Mouse (Mus musculus) MEL (cell line): ENCODE data around the gene Ktn1. TPM values are rescaled to one million over a fixed set of nuclear protein-coding genes. Genes with fewer than 3 reads are reported as not detected.

Experiments
- DNase-seq: peaks from one replicate; pipeline ENCODE4 v3.0.0; 2011; ENCODE audit warnings: low read depth, low spot score
- H3K27ac ChIP-seq: 2 replicates; pipeline ENCODE4 v1.5.1; 2012; ENCODE audit warnings: low read depth, mild to moderate bottlenecking, control low read depth, low read length, moderate library complexity; ENCODE audit not compliant: control insufficient read depth
- H3K27me3 ChIP-seq, 2 experiments: fragments of 150-350 bp in 1 of 2; sonication (generic) in 1 of 2; 2 replicates each; pipeline ENCODE4 v1.6.1; 2012; ENCODE audit warnings: low read length in 2 of 2, mild to moderate bottlenecking in 2 of 2, improper control_type of control experiment in 1 of 2, moderate library complexity in 1 of 2; ENCODE audit not compliant: insufficient read depth in 2 of 2, control insufficient read depth in 1 of 2
- H3K36me3 ChIP-seq, 2 experiments: 2 replicates each; pipeline ENCODE4 v1.6.1; 2012 to 2014; ENCODE audit warnings: low read length in 2 of 2, improper control_type of control experiment in 1 of 2, inconsistent platforms in 1 of 2, mild to moderate bottlenecking in 1 of 2; ENCODE audit not compliant: insufficient read depth in 2 of 2, control insufficient read depth in 1 of 2
- H3K4me1 ChIP-seq, 2 experiments: fragments of 150-350 bp in 1 of 2; sonication (generic) in 1 of 2; 2 replicates each; pipeline ENCODE4 v1.6.1; 2012; ENCODE audit warnings: low read length in 2 of 2, improper control_type of control experiment in 1 of 2, mild to moderate bottlenecking in 1 of 2; ENCODE audit not compliant: insufficient read depth in 2 of 2, control insufficient read depth in 1 of 2
- H3K4me3 ChIP-seq, 2 experiments: fragments of 150-350 bp in 1 of 2; sonication (generic) in 1 of 2; 2 replicates each; pipeline ENCODE4 v1.5.1; 2012; ENCODE audit warnings: low read depth in 2 of 2, low read length in 2 of 2, mild to moderate bottlenecking in 2 of 2, moderate library complexity in 2 of 2, control low read depth in 1 of 2, improper control_type of control experiment in 1 of 2; ENCODE audit not compliant: control insufficient read depth in 1 of 2, insufficient read depth in 1 of 2
- H3K79me2 ChIP-seq: 2 replicates; pipeline ENCODE4 v1.6.1; 2012; ENCODE audit warnings: mild to moderate bottlenecking, low read length, moderate library complexity; ENCODE audit not compliant: control insufficient read depth, poor library complexity, insufficient read depth
- H3K9ac ChIP-seq: 2 replicates; pipeline ENCODE4 v1.6.1; 2012; ENCODE audit warnings: low read depth, mild to moderate bottlenecking, control low read depth, low read length, moderate library complexity; ENCODE audit not compliant: control insufficient read depth, poor library complexity, severe bottlenecking
- H3K9me3 ChIP-seq: fragments of 150-350 bp; sonication (generic); replicated peaks from 2 replicates; pipeline ENCODE4 v1.6.1; 2012; ENCODE audit warnings: mild to moderate bottlenecking, low read length, improper control_type of control experiment, moderate library complexity; ENCODE audit not compliant: insufficient read depth
- BHLHE40 ChIP-seq: IDR thresholded peaks from 2 replicates; pipeline ENCODE4 v1.6.1; 2012; ENCODE audit warnings: low read depth, mild to moderate bottlenecking, inconsistent platforms, low read length, improper control_type of control experiment, borderline replicate concordance
- CHD1 ChIP-seq: IDR thresholded peaks from 2 replicates; pipeline ENCODE4 v1.6.1; 2012; ENCODE audit warnings: low read depth, mild to moderate bottlenecking, inconsistent platforms, low read length, improper control_type of control experiment
- ELF1 ChIP-seq: IDR thresholded peaks from 2 replicates; pipeline ENCODE4 v1.6.1; 2014; ENCODE audit warnings: low read depth, mild to moderate bottlenecking, inconsistent platforms, low read length, improper control_type of control experiment, moderate library complexity
- EP300 ChIP-seq, 2 experiments: IDR thresholded peaks; 2 replicates each; pipeline ENCODE4 v1.6.1; 2011; ENCODE audit warnings: improper control_type of control experiment in 2 of 2, low read length in 2 of 2, low read depth in 1 of 2, mild to moderate bottlenecking in 1 of 2
- ETS1 ChIP-seq: IDR thresholded peaks from 2 replicates; pipeline ENCODE4 v1.6.1; 2012; ENCODE audit warnings: low read depth, mild to moderate bottlenecking, inconsistent platforms, low read length, improper control_type of control experiment, moderate library complexity
- GATA1 ChIP-seq: IDR thresholded peaks from 2 replicates; pipeline ENCODE4 v1.6.1; 2011; ENCODE audit warnings: low read depth, low read length, improper control_type of control experiment
- MAFK ChIP-seq: IDR thresholded peaks from 2 replicates; pipeline ENCODE4 v1.6.1; 2011; ENCODE audit warnings: low read depth, mild to moderate bottlenecking, low read length, improper control_type of control experiment, borderline replicate concordance
- MAX ChIP-seq: IDR thresholded peaks from 2 replicates; pipeline ENCODE4 v1.6.1; 2011; ENCODE audit warnings: low read length, improper control_type of control experiment
- MAZ ChIP-seq: IDR thresholded peaks from 2 replicates; pipeline ENCODE4 v1.6.1; 2012; ENCODE audit warnings: low read depth, mild to moderate bottlenecking, inconsistent platforms, low read length, improper control_type of control experiment
- MEF2A ChIP-seq: IDR thresholded peaks from 2 replicates; pipeline ENCODE4 v1.6.1; 2014; ENCODE audit warnings: low read depth, mild to moderate bottlenecking, inconsistent platforms, low read length, improper control_type of control experiment; ENCODE audit not compliant: poor library complexity, insufficient replicate concordance, severe bottlenecking; ENCODE audit errors: extremely low read depth
- MXI1 ChIP-seq: IDR thresholded peaks from 2 replicates; pipeline ENCODE4 v1.6.1; 2011; ENCODE audit warnings: mild to moderate bottlenecking, low read depth, low read length, improper control_type of control experiment
- MYB ChIP-seq: IDR thresholded peaks from 2 replicates; pipeline ENCODE4 v1.6.1; 2011; ENCODE audit warnings: mild to moderate bottlenecking, low read depth, low read length, improper control_type of control experiment
- MYC ChIP-seq: IDR thresholded peaks from 2 replicates; pipeline ENCODE4 v1.6.1; 2011; ENCODE audit warnings: low read depth, mild to moderate bottlenecking, low read length, improper control_type of control experiment, moderate library complexity
- NRF1 ChIP-seq: IDR thresholded peaks from 2 replicates; pipeline ENCODE4 v1.6.1; 2014; ENCODE audit warnings: low read depth, mild to moderate bottlenecking, inconsistent platforms, low read length, improper control_type of control experiment, moderate library complexity; ENCODE audit not compliant: poor library complexity, insufficient read depth, severe bottlenecking
- POLR2AphosphoS2 ChIP-seq: IDR thresholded peaks from 2 replicates; pipeline ENCODE4 v1.6.1; 2011; ENCODE audit warnings: low read length, improper control_type of control experiment
- RAD21 ChIP-seq: IDR thresholded peaks from 2 replicates; pipeline ENCODE4 v1.6.1; 2011; ENCODE audit warnings: mild to moderate bottlenecking, low read depth, low read length, improper control_type of control experiment
- RCOR1 ChIP-seq: IDR thresholded peaks from 2 replicates; pipeline ENCODE4 v1.6.1; 2012; ENCODE audit warnings: low read depth, mild to moderate bottlenecking, inconsistent platforms, low read length, improper control_type of control experiment
- SIN3A ChIP-seq: IDR thresholded peaks from 2 replicates; pipeline ENCODE4 v1.6.1; 2012; ENCODE audit warnings: low read length, improper control_type of control experiment, inconsistent platforms
- SMC3 ChIP-seq: IDR thresholded peaks from 2 replicates; pipeline ENCODE4 v1.6.1; 2011; ENCODE audit warnings: low read depth, low read length, improper control_type of control experiment
- TAL1 ChIP-seq: IDR thresholded peaks from 2 replicates; pipeline ENCODE4 v1.6.1; 2012; ENCODE audit warnings: mild to moderate bottlenecking, inconsistent platforms, low read length, moderate library complexity, mixed read lengths
- TBP ChIP-seq: IDR thresholded peaks from 2 replicates; pipeline ENCODE4 v1.8.0; 2011; ENCODE audit warnings: low read depth, low read length, improper control_type of control experiment
- TCF12 ChIP-seq: IDR thresholded peaks from 2 replicates; pipeline ENCODE4 v1.6.1; 2014; ENCODE audit warnings: low read depth, mild to moderate bottlenecking, inconsistent platforms, low read length, improper control_type of control experiment, moderate library complexity
- UBTF ChIP-seq: IDR thresholded peaks from 2 replicates; pipeline ENCODE4 v1.6.1; 2012; ENCODE audit warnings: low read depth, mild to moderate bottlenecking, inconsistent platforms, low read length, improper control_type of control experiment, moderate library complexity, borderline replicate concordance; ENCODE audit not compliant: insufficient read depth
- USF1 ChIP-seq: IDR thresholded peaks from 2 replicates; pipeline ENCODE4 v1.6.1; 2014; ENCODE audit warnings: low read depth, mild to moderate bottlenecking, inconsistent platforms, low read length, improper control_type of control experiment, moderate library complexity
- ZKSCAN1 ChIP-seq: IDR thresholded peaks from 2 replicates; pipeline ENCODE4 v1.6.1; 2012; ENCODE audit warnings: low read depth, mild to moderate bottlenecking, inconsistent platforms, low read length, improper control_type of control experiment, moderate library complexity
- ZMIZ1 ChIP-seq: IDR thresholded peaks from 2 replicates; pipeline ENCODE4 v1.6.1; 2012; ENCODE audit warnings: low read depth, mild to moderate bottlenecking, inconsistent platforms, low read length, improper control_type of control experiment, moderate library complexity
- ZNF384 ChIP-seq: IDR thresholded peaks from 2 replicates; pipeline ENCODE4 v1.6.1; 2012; ENCODE audit warnings: low read depth, mild to moderate bottlenecking, inconsistent platforms, low read length, improper control_type of control experiment
- polyA plus RNA-seq, 2 experiments: library from polyadenylated mRNA; stranded (reverse) in 1 of 2; unstranded in 1 of 2; fragments of >175 nt in 1 of 2; fragments of >200 nt in 1 of 2; gene quantifications; 2 replicates each; pipeline versions ENCODE4 v1.2.1 to v1.2.4; 2012; ENCODE audit warnings: low replicate concordance in 2 of 2, low read depth in 1 of 2; ENCODE audit not compliant: insufficient read length in 2 of 2, insufficient read depth in 1 of 2, missing spikeins in 1 of 2
- total RNA-seq: library from RNA; depleted of rRNA; stranded (reverse); fragments of 300-350 nt; gene quantifications from 2 replicates; pipeline ENCODE4 v1.2.3, GENCODE M21; 2012

The Ktn1 gene
- total and polyA plus RNA-seq, 3 experiments: 27.0 to 168 (median 40.3) TPM

DNA sequence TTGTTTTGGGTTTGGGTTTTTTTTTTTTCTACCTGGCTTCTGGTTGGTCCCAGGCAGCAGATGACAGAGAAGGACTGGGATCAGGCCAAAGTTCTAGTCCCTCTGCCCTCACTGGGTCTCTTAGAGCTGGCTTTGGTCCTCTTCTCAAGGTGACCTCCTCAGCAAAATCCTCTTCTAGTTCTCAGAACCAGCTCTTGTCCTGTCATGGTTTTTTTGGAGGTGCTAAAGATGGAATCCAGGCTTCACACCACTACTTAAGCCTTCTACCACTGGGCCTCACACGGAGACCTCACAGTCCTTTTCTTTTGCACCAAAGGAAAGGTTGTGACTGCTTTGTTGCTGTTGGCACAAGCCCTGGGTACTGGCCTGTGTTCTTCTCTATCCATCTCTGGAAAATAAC, 15.8 kb upstream of the Ktn1 start:
- H3K27me3 ChIP-seq: peaks cover 0 to 2% of the 10 kb centered on the region in 2 experiments; a peak in 2 of 4 replicates
- no peaks in the 10 kb centered on the region for H3K79me2 ChIP-seq
- no peak overlapping the region for H3K9ac ChIP-seq
- no peaks in the 10 kb centered on the region for H3K9me3 ChIP-seq
- no peak for DNase-seq
- H3K4me1 ChIP-seq: peaks cover 3 to 11% of the 10 kb centered on the region in 2 experiments; a peak in 3 of 4 replicates
- peaks cover 0 to 7% of the 10 kb centered on the region in 2 experiments; a peak in 1 of 4 replicates for H3K36me3 ChIP-seq
- TF ChIP-seq MEF2A (no peak), BHLHE40 (no peak), GATA1 (no peak), MYC (no peak), ZNF384 (no peak), POLR2AphosphoS2 (no peak), MAZ (no peak), MYB (no peak), RCOR1 (no peak), TBP (no peak), MAX (no peak), ZKSCAN1 (no peak), ETS1 (no peak), ZMIZ1 (no peak), USF1 (no peak), NRF1 (no peak), CHD1 (no peak)
- TF ChIP-seq, all 39 proteins: peak for 0
- no peak overlapping the region for H3K4me3 ChIP-seq
- no peak overlapping the region for H3K27ac ChIP-seq

DNA sequence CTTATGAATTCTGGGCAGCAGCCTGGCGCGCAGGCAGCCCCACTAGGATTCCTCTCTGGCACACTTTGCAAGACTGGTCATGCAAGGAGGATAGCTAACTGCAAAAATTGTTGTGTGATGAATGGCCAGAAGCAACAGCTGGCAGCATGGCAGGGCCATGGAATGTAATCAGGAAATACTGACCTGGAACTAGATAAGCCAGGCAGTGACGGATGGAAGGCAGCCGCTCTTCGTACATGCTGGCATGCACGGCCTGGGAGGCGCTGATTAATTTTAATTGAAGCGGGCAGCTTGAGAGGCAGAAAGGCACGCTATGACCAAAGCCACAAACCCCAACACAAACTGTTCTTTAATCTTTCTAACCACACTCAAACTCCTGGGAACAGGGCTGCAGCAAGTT, 13.8 kb upstream of the Ktn1 start:
- Histone ChIP-seq H3K27ac (peak overlapping the region; percentile 52; the same call in 1 of the 2 replicates), H3K4me3 (peak overlapping the region in 1 of 2 experiments; percentile 28; a peak in 2 of 4 replicates), H3K4me1 (peaks cover 3 to 15% of the 10 kb centered on the region in 2 experiments; a peak in 3 of 4 replicates), H3K9ac (peak overlapping the region; percentile 35), H3K79me2 (no peaks in the 10 kb centered on the region), H3K27me3 (peaks cover 0 to 2% of the 10 kb centered on the region in 2 experiments; a peak in 2 of 4 replicates), H3K9me3 (no peaks in the 10 kb centered on the region), H3K36me3 (peaks cover 0 to 9% of the 10 kb centered on the region in 2 experiments; a peak in 1 of 4 replicates)
- peak; percentile 81 for DNase-seq
- no peak for TF ChIP-seq RAD21
- TF ChIP-seq UBTF: no peak
- TF ChIP-seq BHLHE40: peak; percentile 66; the same call in 1 of the 2 replicates
- peak; percentile 69 for TF ChIP-seq RCOR1
- no peak for TF ChIP-seq ZNF384
- TF ChIP-seq MYC: 0 out of 2 replicates have a peak, but pooled peaks have one; percentile 24
- peak; percentile 62 for TF ChIP-seq ETS1
- no peak for TF ChIP-seq MAFK
- TF ChIP-seq SIN3A: peak; percentile 43; the same call in 1 of the 2 replicates
- 0 out of 2 replicates have a peak, but pooled peaks have one; percentile 24 for TF ChIP-seq TBP
- TF ChIP-seq SMC3: no peak
- TF ChIP-seq TAL1: peak; percentile 94
- peak; percentile 47; the same call in 1 of the 2 replicates for TF ChIP-seq MAX
- TF ChIP-seq GATA1: peak; percentile 57; the same call in 1 of the 2 replicates
- peak; percentile 12; the same call in 1 of the 2 replicates for TF ChIP-seq MYB
- no peak for TF ChIP-seq NRF1
- peak; percentile 82 to 83 for TF ChIP-seq EP300 (IDR thresholded peaks at IDR 0.05; ENCODE audit: low read depth in 1 of 2, low read length in 2 of 2)
- TF ChIP-seq TCF12: peak; percentile 81
- TF ChIP-seq ZKSCAN1: no peak
- TF ChIP-seq MXI1: peak; percentile 57; the same call in 1 of the 2 replicates
- no peak for TF ChIP-seq ELF1
